Mouse (Mus musculus) ES-E14 (cell line): ENCODE measurements around the gene Abca7. TPM values are rescaled to one million over a fixed set of nuclear protein-coding genes. Genes with fewer than 3 reads are reported as not detected.

Source experiments
- DNase-seq: peaks from one replicate; pipeline ENCODE4 v3.0.0-alpha.2; 2013; ENCODE audit warnings: low read depth, low spot score
- H3K27ac ChIP-seq: 2 replicates; pipeline ENCODE4 v1.5.1; 2012; ENCODE audit warnings: low read depth, mild to moderate bottlenecking, low read length, moderate library complexity, mixed read lengths; ENCODE audit not compliant: poor library complexity, insufficient read depth, severe bottlenecking
- H3K36me3 ChIP-seq: 2 replicates; pipeline ENCODE4 v1.6.1; 2012; ENCODE audit warnings: mild to moderate bottlenecking, low read length, moderate library complexity, mixed read lengths; ENCODE audit not compliant: control insufficient read depth, poor library complexity, insufficient read depth, severe bottlenecking
- H3K4me1 ChIP-seq, 2 experiments: fragments of 150-350 bp in 1 of 2; sonication (generic) in 1 of 2; 2 replicates each; pipeline ENCODE4 v1.6.1; 2012; ENCODE audit warnings: low read length in 2 of 2, mild to moderate bottlenecking in 1 of 2, mixed read lengths in 1 of 2; ENCODE audit not compliant: control insufficient read depth in 2 of 2, insufficient read depth in 2 of 2, poor library complexity in 1 of 2
- H3K4me3 ChIP-seq, 2 experiments: fragments of 150-350 bp in 1 of 2; sonication (generic) in 1 of 2; 2 replicates each; pipeline ENCODE4 v1.5.1; 2012; ENCODE audit warnings: low read length in 2 of 2, low read depth in 1 of 2, mild to moderate bottlenecking in 1 of 2, mixed read lengths in 1 of 2; ENCODE audit not compliant: insufficient read depth in 1 of 2, poor library complexity in 1 of 2, severe bottlenecking in 1 of 2
- H3K9ac ChIP-seq: 2 replicates; pipeline ENCODE4 v1.6.1; 2012; ENCODE audit warnings: low read depth, mild to moderate bottlenecking, low read length, mixed read lengths; ENCODE audit not compliant: poor library complexity, insufficient read depth, severe bottlenecking
- H3K9me3 ChIP-seq: fragments of 150-350 bp; sonication (generic); 2 replicates; pipeline ENCODE4 v1.6.1; 2012; ENCODE audit warnings: low read depth, mild to moderate bottlenecking, low read length; ENCODE audit not compliant: control insufficient read depth, insufficient read depth
- CHD2 ChIP-seq: IDR thresholded peaks from 2 replicates; pipeline ENCODE4 v1.6.1; 2014; ENCODE audit warnings: mild to moderate bottlenecking, low read depth, low read length, inconsistent platforms
- HCFC1 ChIP-seq: IDR thresholded peaks from 2 replicates; pipeline ENCODE4 v1.6.1; 2012; ENCODE audit warnings: low read length, inconsistent platforms, borderline replicate concordance; ENCODE audit not compliant: insufficient read depth
- MAFK ChIP-seq: IDR thresholded peaks from 2 replicates; pipeline ENCODE4 v1.6.1; 2014; ENCODE audit warnings: mild to moderate bottlenecking, low read depth, low read length, inconsistent platforms; ENCODE audit not compliant: insufficient read depth
- ZC3H11A ChIP-seq: IDR thresholded peaks from 2 replicates; pipeline ENCODE4 v1.6.1; 2012; ENCODE audit warnings: low read depth, mild to moderate bottlenecking, inconsistent platforms, low read length, borderline replicate concordance
- ZNF384 ChIP-seq: IDR thresholded peaks from 2 replicates; pipeline ENCODE4 v1.6.1; 2012; ENCODE audit warnings: low read depth, low read length, inconsistent platforms
- in situ Hi-C, 2 experiments: fragments of 600-800 bp; cut with MboI; formaldehyde crosslinking; loops; one replicate each; pipeline ENCODE4 v1.15.1; 2025; ENCODE audit warnings: low sequenced_read_pairs in 2 of 2, inconsistent platforms in 1 of 2; ENCODE audit not compliant: unreplicated experiment in 2 of 2
- total RNA-seq: library from RNA; depleted of rRNA; stranded (reverse); fragments of 300-350 nt; gene quantifications from 2 replicates; pipeline ENCODE4 v1.2.3, GENCODE M21; 2012

The Abca7 gene
- total RNA-seq, 1 experiment = 8.8 TPM

- TF ChIP-seq ZC3H11A = no peak
- TF ChIP-seq MAFK = no peak
- TF ChIP-seq HCFC1 = no peak
- no peak for TF ChIP-seq CHD2
- TF ChIP-seq ZNF384 = no peak
These were observed 26.5 kb downstream of the Abca7 start for GRCm38 (mm10) chr10:80022806-80023205.

GRCm38 (mm10) chr10:80023758-80024157, 27.5 kb downstream of the Abca7 start:
- Histone ChIP-seq H3K4me1 (peaks cover 0 to 49% of the 10 kb centered on the region in 2 experiments; a peak in 3 of 4 replicates), H3K4me3 (no peak overlapping the region), H3K36me3 (peaks cover 3% of the 10 kb centered on the region; the same call in 1 of the 2 replicates), H3K9ac (no peak overlapping the region), H3K27ac (no peak overlapping the region), H3K9me3 (no peaks in the 10 kb centered on the region)
- TF ChIP-seq MAFK = no peak
- peak; percentile 59; the same call in 1 of the 2 replicates for TF ChIP-seq CHD2
- no peak for TF ChIP-seq HCFC1
- TF ChIP-seq ZC3H11A = no peak
- DNase-seq = no peak
- in situ Hi-C loops = no loop called here

More at GRCm38 (mm10) chr10:80022806-80023205, 26.5 kb downstream of the Abca7 start:
- no peak for DNase-seq
- no peaks in the 10 kb centered on the region for H3K9me3 ChIP-seq
- in situ Hi-C loops = no loop called here
- peaks cover 3% of the 10 kb centered on the region; the same call in 1 of the 2 replicates for H3K36me3 ChIP-seq
- H3K27ac ChIP-seq = no peak overlapping the region
- H3K4me1 ChIP-seq = peaks cover 0 to 45% of the 10 kb centered on the region in 2 experiments; a peak in 3 of 4 replicates
- H3K4me3 ChIP-seq = no peak overlapping the region
- no peak overlapping the region for H3K9ac ChIP-seq

- in situ Hi-C loops = no loop called here
- Histone ChIP-seq H3K9me3 (no peaks in the 10 kb centered on the region), H3K4me1 (peaks cover 0 to 52% of the 10 kb centered on the region in 2 experiments; a peak in 2 of 4 replicates), H3K27ac (peak overlapping the region; percentile 59; the same call in 1 of the 2 replicates), H3K36me3 (peaks cover 4% of the 10 kb centered on the region; the same call in 1 of the 2 replicates), H3K4me3 (no peak overlapping the region), H3K9ac (no peak overlapping the region)
- TF ChIP-seq CHD2 = no peak
- TF ChIP-seq ZC3H11A = no peak
- no peak for TF ChIP-seq HCFC1
- no peak for TF ChIP-seq MAFK
- no peak for TF ChIP-seq ZNF384
- DNase-seq = no peak
These were observed 28.1 kb downstream of the Abca7 start for GRCm38 (mm10) chr10:80024229-80025043.

- TF ChIP-seq ZC3H11A (no peak), CHD2 (no peak), MAFK (no peak)
- peaks cover 4% of the 10 kb centered on the region; the same call in 1 of the 2 replicates for H3K36me3 ChIP-seq
- H3K9me3 ChIP-seq = no peaks in the 10 kb centered on the region
- no peak overlapping the region for H3K4me3 ChIP-seq
- in situ Hi-C loops = no loop called here
- peaks cover 0 to 50% of the 10 kb centered on the region in 2 experiments; a peak in 2 of 4 replicates for H3K4me1 ChIP-seq
- no peak overlapping the region for H3K27ac ChIP-seq
- no peak for DNase-seq
- H3K9ac ChIP-seq = no peak overlapping the region
These were observed 28.7 kb downstream of the Abca7 start for GRCm38 (mm10) chr10:80025044-80025347.
